Mouse (Mus musculus): ENCODE results near the gene Chst13.

The Chst13 gene

DNA sequence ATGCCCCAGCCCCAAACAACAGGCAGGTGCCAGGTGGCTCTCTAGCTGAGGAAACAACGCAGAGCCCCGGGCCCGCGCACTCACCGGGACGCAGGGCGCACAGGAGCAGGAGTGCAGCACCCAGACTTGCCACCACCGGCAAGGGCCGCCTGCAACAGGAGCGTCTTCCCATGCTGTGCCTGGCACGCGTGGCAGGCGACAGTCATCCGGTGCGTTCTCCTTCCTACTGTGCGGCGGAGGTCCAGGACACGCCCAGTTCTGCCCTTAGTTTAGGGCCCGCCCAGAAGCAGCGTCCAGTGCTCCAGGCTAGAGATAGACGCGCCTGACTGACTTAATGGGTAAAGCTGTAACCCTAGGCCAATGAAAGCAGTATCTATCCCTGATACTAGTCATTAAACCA lies at the start of gene Chst13:
Gene Chst13 (minus strand): TSS at position 195 of the 400 bp plus-strand sequence.
- no peak for DNase-seq

- no peak for DNase-seq
These were observed 49.7 kb upstream of the Chst13 start for GRCm38 (mm10) chr6:90374647-90375046.

DNA sequence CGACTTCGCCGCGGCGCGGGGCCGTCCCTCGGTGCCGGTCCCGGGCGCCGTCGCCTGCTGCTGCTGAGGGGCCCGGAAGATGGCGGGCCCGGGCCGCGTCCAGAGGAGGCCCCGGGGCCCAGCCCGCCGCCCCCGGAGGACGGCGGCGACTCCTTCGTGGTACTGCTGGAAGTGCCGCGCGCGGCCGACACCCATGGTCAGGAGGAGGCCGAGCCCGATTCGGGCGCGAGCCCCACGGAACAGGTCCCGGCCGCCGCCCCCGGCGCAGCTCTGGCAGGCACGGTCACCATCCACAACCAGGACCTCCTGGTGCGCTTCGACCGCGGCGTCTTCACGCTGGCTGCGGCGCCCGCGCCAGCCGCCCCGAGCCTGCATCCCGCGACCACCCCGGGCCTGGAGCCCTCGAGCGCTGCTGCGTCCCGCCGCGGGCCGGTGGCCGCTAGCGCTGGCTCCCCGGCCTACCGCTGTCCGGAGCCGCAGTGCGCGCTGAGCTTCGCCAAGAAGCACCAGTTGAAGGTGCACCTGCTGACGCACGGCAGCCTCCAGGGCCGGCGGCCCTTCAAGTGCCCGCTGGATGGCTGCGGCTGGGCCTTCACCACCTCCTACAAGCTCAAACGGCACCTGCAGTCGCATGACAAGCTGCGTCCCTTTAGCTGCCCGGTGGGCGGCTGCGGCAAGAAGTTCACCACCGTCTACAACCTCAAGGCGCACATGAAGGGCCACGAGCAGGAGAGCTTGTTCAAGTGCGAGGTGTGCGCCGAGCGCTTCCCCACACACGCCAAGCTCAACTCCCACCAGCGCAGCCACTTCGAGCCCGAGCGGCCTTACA lies 45.0 kb upstream of the Chst13 start:
- DNase-seq = no peak

GRCm38 (mm10) chr6:90368976-90369724 lies 44.2 kb upstream of the Chst13 start, which contains the start of gene Zxdc:
Zxdc (plus strand) TSS chr6:90369492.
- DNase-seq = peak; percentile 99

- DNase-seq = no peak
These were observed 38.3 kb upstream of the Chst13 start for GRCm38 (mm10) chr6:90363301-90363700.

DNA sequence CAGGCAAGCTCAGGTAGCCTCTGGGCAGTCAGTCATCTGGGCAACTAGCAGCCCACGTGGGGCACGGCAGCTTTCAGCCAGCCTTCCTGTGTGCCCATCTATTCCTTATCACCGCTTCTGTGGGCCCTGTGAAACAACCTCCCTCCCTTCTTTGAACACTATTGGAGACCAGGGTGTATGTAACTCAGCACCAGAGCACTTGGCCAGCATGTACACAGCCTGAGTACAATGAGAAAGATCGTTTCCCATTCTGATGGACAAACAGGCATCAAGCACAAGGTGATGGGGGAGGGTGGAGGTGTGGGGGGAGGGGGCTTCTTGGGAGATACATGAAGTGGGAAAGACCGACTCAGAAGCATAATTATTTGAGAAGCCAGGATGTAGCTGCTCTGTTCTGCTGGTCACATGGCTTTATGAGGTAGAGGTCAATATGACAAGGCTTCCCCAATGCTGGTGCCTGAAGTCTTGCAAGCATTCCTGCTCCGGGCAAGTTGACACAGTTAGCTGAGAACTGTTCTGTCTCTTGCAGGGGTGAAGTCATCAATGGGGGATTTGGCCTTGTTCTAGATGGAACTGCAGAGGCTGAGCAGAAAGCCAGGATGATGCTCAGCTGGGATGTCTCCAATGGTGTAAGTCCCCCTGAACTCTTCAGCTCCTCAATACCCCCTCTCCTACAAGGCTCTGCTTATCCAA lies 36.1 kb upstream of the Chst13 start:
- no peak for DNase-seq

- DNase-seq = peak; percentile 17
These were observed 35.2 kb upstream of the Chst13 start for GRCm38 (mm10) chr6:90360024-90360781.

- no peak for DNase-seq
These were observed 34.5 kb upstream of the Chst13 start for GRCm38 (mm10) chr6:90359445-90359844.

DNA sequence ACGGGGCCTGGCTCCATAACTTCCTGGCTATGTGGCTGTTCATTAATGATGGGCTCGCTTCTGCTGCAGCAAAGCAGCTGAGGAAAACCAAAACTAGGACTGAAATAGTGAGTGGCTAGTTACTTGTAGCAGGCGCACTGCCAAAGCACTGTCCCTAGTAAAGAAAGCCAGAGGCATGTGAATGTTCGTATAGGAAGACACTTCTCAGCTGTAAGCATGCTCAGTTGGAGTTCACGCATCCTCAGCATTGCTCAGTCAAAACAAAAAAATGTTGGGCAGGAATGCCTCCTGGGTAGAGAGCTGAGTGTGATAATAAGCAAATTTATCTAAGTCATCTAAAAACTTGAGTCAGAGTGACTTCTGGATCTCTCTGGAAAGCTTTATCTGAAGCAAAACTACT lies 33.2 kb upstream of the Chst13 start:
- DNase-seq = no peak

- DNase-seq = no peak
These were observed 25.0 kb upstream of the Chst13 start for GRCm38 (mm10) chr6:90350011-90350410.

DNA sequence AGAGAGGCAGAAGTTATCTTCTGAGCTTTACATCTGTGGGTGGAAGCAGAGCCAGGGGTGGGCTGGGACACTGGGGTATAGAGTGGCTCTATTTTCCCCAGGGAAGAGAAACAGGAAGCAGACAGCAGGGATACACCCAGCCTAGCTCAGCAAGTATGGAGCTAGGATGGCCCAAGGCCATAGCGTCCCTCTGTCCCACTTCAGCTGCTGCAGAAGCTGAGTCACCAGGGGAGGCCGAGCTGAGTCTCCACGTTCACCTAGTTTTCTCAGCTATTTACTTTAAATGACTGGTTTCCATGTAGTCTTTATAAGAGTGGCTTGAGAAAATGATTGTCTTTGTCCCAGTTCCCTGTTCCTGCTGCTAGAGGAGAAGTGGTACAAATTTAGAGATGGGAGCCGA lies 23.5 kb upstream of the Chst13 start:
- no peak for DNase-seq

DNA sequence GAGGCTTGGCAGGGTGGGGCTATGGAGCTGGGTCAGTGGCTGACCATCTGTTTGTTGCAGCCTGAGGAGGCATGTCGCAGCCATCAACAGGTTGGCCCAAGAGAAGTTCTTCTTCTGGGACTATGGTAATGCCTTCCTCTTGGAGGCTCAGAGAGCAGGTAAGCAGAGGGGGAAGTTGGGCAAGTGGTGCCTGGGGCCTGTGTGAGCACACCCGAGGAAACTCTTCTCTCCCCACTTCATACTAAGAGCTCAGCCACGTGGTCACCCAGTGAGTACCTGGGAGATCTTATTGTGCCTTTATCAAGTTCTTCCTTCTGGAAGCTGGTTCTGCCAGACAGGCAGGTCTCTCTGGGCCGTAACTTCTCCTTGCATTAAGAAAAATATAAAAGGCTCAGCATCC lies 22.2 kb upstream of the Chst13 start:
- no peak for DNase-seq

GRCm38 (mm10) chr6:90342343-90342742 lies 17.4 kb upstream of the Chst13 start:
- DNase-seq = peak; percentile 35

DNA sequence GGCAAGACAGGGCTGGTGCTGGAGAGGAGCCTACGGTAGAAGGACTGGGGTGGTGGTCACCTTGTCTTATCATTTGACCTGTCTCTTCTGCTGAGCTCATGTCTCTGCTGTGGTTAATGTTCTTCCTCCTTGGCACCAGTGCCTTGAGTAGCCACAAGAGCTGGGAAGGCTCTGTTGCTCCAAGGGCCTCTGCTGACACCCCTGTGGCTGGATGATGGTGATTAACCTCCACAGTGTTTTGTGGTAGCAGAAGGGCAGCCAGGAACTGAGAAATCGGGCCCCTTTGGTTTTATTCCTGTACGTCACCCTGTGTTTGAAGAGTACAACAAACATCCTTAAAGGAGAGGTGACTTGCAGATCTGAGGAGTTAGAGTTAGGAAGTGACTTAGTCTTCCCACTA lies 9.3 kb upstream of the Chst13 start:
- no peak for DNase-seq

GRCm38 (mm10) chr6:90332561-90333425 lies 7.8 kb upstream of the Chst13 start, which contains the start of gene Uroc1:
Uroc1 (plus strand) TSS chr6:90333284.
- no peak for DNase-seq

DNA sequence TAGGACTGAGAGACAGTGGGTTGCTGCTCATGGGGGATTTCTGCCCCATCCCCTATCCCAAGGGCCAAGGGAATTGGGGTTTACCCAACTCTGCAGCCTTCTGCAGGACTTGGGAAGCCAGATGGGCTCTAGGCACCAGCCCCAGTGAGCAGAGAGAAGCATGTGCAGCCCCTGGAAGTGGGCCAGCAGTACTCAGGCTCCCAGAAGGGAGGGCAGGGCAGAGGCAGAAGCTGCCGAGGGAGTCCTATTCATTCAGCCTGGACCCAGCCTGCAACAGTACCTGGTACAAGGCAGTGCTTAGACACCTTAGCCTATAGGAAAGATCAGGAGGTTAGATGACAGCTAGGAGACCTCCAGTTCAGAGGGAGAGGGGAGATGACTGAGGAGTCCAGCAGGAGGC lies 5.0 kb upstream of the Chst13 start:
- DNase-seq = peak; percentile 60

GRCm38 (mm10) chr6:90327670-90328069 lies 2.7 kb upstream of the Chst13 start:
- DNase-seq = peak; percentile 16

GRCm38 (mm10) chr6:90324463-90324862 lies 522 bp downstream of the Chst13 start:
- DNase-seq = no peak

DNA sequence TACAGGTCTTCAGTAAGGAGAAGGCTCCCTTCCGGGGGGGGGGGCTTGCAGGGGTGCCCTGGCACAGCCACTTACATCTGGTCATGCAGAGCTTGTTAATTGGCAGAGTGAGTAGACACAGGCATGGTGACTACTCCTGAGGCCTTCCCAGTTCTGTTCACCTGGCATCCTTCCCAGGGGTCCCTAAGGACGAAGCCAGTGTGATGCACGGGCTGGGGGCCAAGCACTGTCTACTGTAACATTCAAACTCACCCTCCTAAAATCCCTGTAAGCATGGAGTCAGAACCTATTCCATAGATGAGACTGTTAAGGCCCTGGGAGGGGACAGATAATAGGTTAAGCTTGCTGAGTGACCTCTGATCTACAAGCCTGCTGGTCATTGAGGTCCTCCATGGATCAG lies 959 bp downstream of the Chst13 start:
- no peak for DNase-seq

DNA sequence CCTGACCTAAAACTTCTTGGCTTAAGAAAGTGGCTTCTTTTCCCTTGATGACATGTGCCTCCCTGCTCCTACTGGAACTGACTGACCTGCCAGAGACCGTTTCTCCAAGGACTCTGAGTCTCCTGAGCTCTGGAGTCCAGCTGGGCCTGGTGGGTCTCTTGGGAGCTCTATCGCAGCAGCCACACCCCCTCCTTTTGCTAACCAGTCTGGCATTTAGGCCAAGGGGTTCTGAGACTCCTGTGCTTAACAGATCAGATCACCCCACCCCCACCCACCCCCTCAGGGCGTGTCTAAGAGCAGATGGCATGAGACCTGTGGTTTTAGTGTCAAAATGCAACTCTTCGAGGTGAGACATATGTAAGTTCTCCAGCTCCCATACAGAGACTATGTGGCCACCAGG lies 3.2 kb downstream of the Chst13 start:
- DNase-seq = no peak

- DNase-seq = no peak
These were observed 4.6 kb downstream of the Chst13 start for GRCm38 (mm10) chr6:90320429-90320828.
